9 mouse cellular contexts compared by ENCODE assay signal in genomic region chr4:53631316-53632010, GRCm38 (mm10). TPM values are rescaled to one million over a fixed set of nuclear protein-coding genes. Genes with fewer than 3 reads are reported as not detected.
DNase-seq lines count a peak whose midpoint lies in the region; ATAC-seq and TF ChIP-seq lines count a peak whose summit lies in the region.
"Had no signal": no experiment of that assay in that cellular context is flagged by ENCODE, and none has a peak within 500 bp of the region (broad histone marks: within the 10 kb centered on the region; RNA-seq: fewer than 3 reads in every experiment).

Fsd1l (plus strand) TSS chr4:53631471.

- no peaks in the 10 kb centered on the region for H3K4me1 ChIP-seq in embryonic fibroblast, embryonic 13.5 days (ENCODE audit: control insufficient read depth, insufficient read depth, low read length)
- peaks cover 11% of the 10 kb centered on the region; the same call in 1 of the 2 replicates for H3K4me1 ChIP-seq in heart, embryonic 10.5 days
- no peaks in the 10 kb centered on the region for H3K4me1 ChIP-seq in kidney, embryonic 14.5 days (ENCODE audit: control insufficient read depth, insufficient read depth, low read length)
- peaks cover 17% of the 10 kb centered on the region; the same call in 1 of the 2 replicates for H3K4me1 ChIP-seq in midbrain, postnatal 0 days (ENCODE audit: insufficient read depth, low read length)

- H3K9ac ChIP-seq in kidney, embryonic 14.5 days (ENCODE audit: low read depth, low read length): peak within 1 kb of the TSS; percentile 72
- peak within 1 kb of the TSS; percentile 71 for H3K9ac ChIP-seq in midbrain, postnatal 0 days (replicated peaks; ENCODE audit: low read length, poor library complexity, severe bottlenecking)

- H3K36me3 ChIP-seq in heart, embryonic 10.5 days: no peaks in the 10 kb centered on the region
- no peaks in the 10 kb centered on the region for H3K36me3 ChIP-seq in kidney, embryonic 14.5 days (ENCODE audit: control insufficient read depth, insufficient read depth, low read length)
- no peaks in the 10 kb centered on the region for H3K36me3 ChIP-seq in midbrain, postnatal 0 days (ENCODE audit: insufficient read depth, low read length)
- H3K36me3 ChIP-seq: G1E had no signal

- peaks cover 12% of the 10 kb centered on the region; the same call in 1 of the 2 replicates for H3K27me3 ChIP-seq in heart, embryonic 10.5 days (ENCODE audit: insufficient read depth, poor library complexity, severe bottlenecking)
- H3K27me3 ChIP-seq in kidney, embryonic 14.5 days (ENCODE audit: control insufficient read depth, insufficient read depth, low read length): no peaks in the 10 kb centered on the region
- H3K27me3 ChIP-seq in midbrain, postnatal 0 days (ENCODE audit: insufficient read depth, low read length): no peaks in the 10 kb centered on the region

- no peaks in the 10 kb centered on the region for H3K9me3 ChIP-seq in heart, embryonic 10.5 days
- no peaks in the 10 kb centered on the region for H3K9me3 ChIP-seq in kidney, embryonic 14.5 days (ENCODE audit: control insufficient read depth, low read length)
- H3K9me3 ChIP-seq in midbrain, postnatal 0 days (ENCODE audit: low read length): no peaks in the 10 kb centered on the region
- H3K9me3 ChIP-seq: G1E had no signal

- TF ChIP-seq POLR2A in embryonic fibroblast, embryonic 13.5 days (IDR thresholded peaks at IDR 0.05; ENCODE audit: low read depth, low read length): peak; percentile 68

- peak; percentile 80 for ATAC-seq in kidney, embryonic 14.5 days (ENCODE audit: low FRiP score, low TSS enrichment)
- ATAC-seq in midbrain, postnatal 0 days (ENCODE audit: low FRiP score): peak; percentile 89

- peak within 1 kb of the TSS; percentile 80 for H3K4me2 ChIP-seq in kidney, embryonic 14.5 days (replicated peaks; ENCODE audit: low read depth, low read length)
- H3K4me2 ChIP-seq in midbrain, postnatal 0 days (ENCODE audit: low read depth, low read length, poor library complexity, severe bottlenecking): peak within 1 kb of the TSS; percentile 61

- H3K27ac ChIP-seq in embryonic fibroblast, embryonic 13.5 days (ENCODE audit: insufficient read depth, low read length): no peak within 1 kb of the TSS
- peak within 1 kb of the TSS; percentile 94 for H3K27ac ChIP-seq in heart, embryonic 10.5 days
- H3K27ac ChIP-seq in kidney, embryonic 14.5 days (ENCODE audit: low read depth, low read length): no peak within 1 kb of the TSS; the same call in 1 of the 2 replicates
- H3K27ac ChIP-seq in midbrain, postnatal 0 days (ENCODE audit: low read depth, low read length): peak within 1 kb of the TSS; percentile 84

- no peak for TF ChIP-seq CTCF in embryonic fibroblast, embryonic 13.5 days (IDR thresholded peaks at IDR 0.05; ENCODE audit: borderline replicate concordance, insufficient read depth, low read length)
- TF ChIP-seq CTCF in midbrain, postnatal 0 days (IDR thresholded peaks at IDR 0.05): peak; percentile 52

- H3K4me3 ChIP-seq in embryonic fibroblast, embryonic 13.5 days (ENCODE audit: insufficient read depth, low read length): peak within 1 kb of the TSS; percentile 97
- H3K4me3 ChIP-seq in heart, embryonic 10.5 days: peak within 1 kb of the TSS; percentile 94
- H3K4me3 ChIP-seq in kidney, embryonic 14.5 days (ENCODE audit: low read length): peak within 1 kb of the TSS; percentile 66
- H3K4me3 ChIP-seq in midbrain, postnatal 0 days (ENCODE audit: low read depth, low read length): peak within 1 kb of the TSS; percentile 90

- DNase-seq in A20 (ENCODE audit: low read depth, low spot score) (peak; percentile 75), liver (peak; percentile 63)
- peak; percentile 89 for DNase-seq in brain, adult 2 months (ENCODE audit: low read depth, low spot score)
- DNase-seq in heart, embryonic 10.5 days (ENCODE audit: low spot score): peak; percentile 85
- peak; percentile 83 for DNase-seq in midbrain, postnatal 0 days (ENCODE audit: low spot score)
- DNase-seq in spleen, postnatal 36 days (ENCODE audit: low spot score in 2 of 2): peak; percentile 24 to 38

- WGBS in heart, embryonic 10.5 days: under 1% methylated on average over 88 of the region's 88 CpGs
- WGBS in kidney, embryonic 14.5 days: under 1% methylated on average over 88 of the region's 88 CpGs
- under 1% methylated on average over 82 of the region's 88 CpGs for WGBS in midbrain, postnatal 0 days

RNA-seq across cellular contexts. Expression of gene Fsd1l, which starts in this region (rescaled TPM):
- 3.4 and 5.5 TPM in 2 replicates for polyA plus RNA-seq in embryonic fibroblast, embryonic 13.5 days (2011; ENCODE audit: insufficient read length, low read depth, missing spikeins)
- polyA plus RNA-seq in heart, embryonic 10.5 days (2016; fragmentation: Nextera tagmentation; extraction: Ambion mirVana): 11.4 and 12.3 TPM in 2 replicates
- 7.2 and 9.6 TPM in 2 replicates for polyA plus RNA-seq in kidney, embryonic 14.5 days (2014; fragmentation: Nextera tagmentation; extraction: Ambion mirVana)
- total RNA-seq in midbrain, postnatal 0 days (2014; rRNA removed): 25.3 and 38.6 TPM in 2 replicates
- 16.8 and 23.8 TPM in 2 replicates for polyA plus RNA-seq in midbrain, postnatal 0 days (2015; fragmentation: Nextera tagmentation; extraction: Ambion mirVana)
- polyA plus RNA-seq: G1E had no signal

Comparison
In these comparisons a context has a peak if more than half of its experiments do, and no peak if none do; other contexts are left out.
1. DNase-seq: peak in every context shown above with its lines; median percentile 89 in brain, adult 2 months; 85 in heart, embryonic 10.5 days; 83 in midbrain, postnatal 0 days; 75 in A20; 63 in liver; 31 in spleen, postnatal 36 days.
2. H3K27ac ChIP-seq: peak in heart, embryonic 10.5 days (single experiment) and midbrain, postnatal 0 days (single experiment); none in embryonic fibroblast, embryonic 13.5 days (single experiment) and kidney, embryonic 14.5 days (single experiment).
3. Peak in every context shown above with its lines, with median percentiles within 50 percentile points of each other: H3K4me3 ChIP-seq.